Mouse (Mus musculus): ENCODE results near the gene Cables2. TPM values are rescaled to one million over a fixed set of nuclear protein-coding genes. Genes with fewer than 3 reads are reported as not detected.

Gene Cables2
- total RNA-seq, 2 experiments from 2014 or later: 9.7 to 11.5 TPM

GRCm38 (mm10) chr2:180233101-180233904 lies 40.0 kb downstream of the Cables2 start:
- DNase-seq: no peak
- intact Hi-C loops (cut with DNase I): no loop called here

- no peak for DNase-seq
- intact Hi-C loops (cut with DNase I): no loop called here
Measured at GRCm38 (mm10) chr2:180230482-180230881, 42.8 kb downstream of the Cables2 start.

GRCm38 (mm10) chr2:180229129-180229528 lies 44.2 kb downstream of the Cables2 start:
- intact Hi-C loops (cut with DNase I): no loop called here
- no peak for DNase-seq

GRCm38 (mm10) chr2:180228592-180228991 lies 44.7 kb downstream of the Cables2 start:
- peak in 1 of 2 experiments; percentile 60 for DNase-seq
- intact Hi-C loops (cut with DNase I): no loop called here

- no peak for DNase-seq
- intact Hi-C loops (cut with DNase I): no loop called here
Measured at GRCm38 (mm10) chr2:180228060-180228458, 45.2 kb downstream of the Cables2 start.

- intact Hi-C loops (cut with DNase I): no loop called here
- peak; percentile 48 to 51 for DNase-seq
Measured at GRCm38 (mm10) chr2:180227262-180228059, 45.8 kb downstream of the Cables2 start.

GRCm38 (mm10) chr2:180225762-180226378 lies 47.4 kb downstream of the Cables2 start, which contains the start of gene Lama5:
Lama5 (minus strand) TSS chr2:180225859.
- intact Hi-C loops (cut with DNase I): no loop called here
- DNase-seq: peak; percentile 51 to 56

- no peak for DNase-seq
Measured at GRCm38 (mm10) chr2:180225044-180225761, 48.1 kb downstream of the Cables2 start.

GRCm38 (mm10) chr2:180224647-180225043 lies 48.7 kb downstream of the Cables2 start:
- intact Hi-C loops (cut with DNase I): no loop called here
- no peak for DNase-seq

More at GRCm38 (mm10) chr2:180225044-180225761, 48.1 kb downstream of the Cables2 start:
- intact Hi-C loops (cut with DNase I): no loop called here

GRCm38 (mm10) chr2:180222250-180222649 lies 51.0 kb downstream of the Cables2 start:
- no peak for DNase-seq
- intact Hi-C loops (cut with DNase I): no loop called here

- DNase-seq: no peak
- intact Hi-C loops (cut with DNase I): no loop called here
Measured at GRCm38 (mm10) chr2:180221051-180221450, 52.2 kb downstream of the Cables2 start.

- peak in 1 of 2 experiments; percentile 0 for DNase-seq
- intact Hi-C loops (cut with DNase I): no loop called here
Measured at GRCm38 (mm10) chr2:180220165-180220564, 53.1 kb downstream of the Cables2 start.

- intact Hi-C loops (cut with DNase I): no loop called here
- no peak for DNase-seq
Measured at GRCm38 (mm10) chr2:180219145-180219943, 54.0 kb downstream of the Cables2 start.

- no peak for DNase-seq
- intact Hi-C loops (cut with DNase I): no loop called here
Measured at GRCm38 (mm10) chr2:180218677-180219076, 54.6 kb downstream of the Cables2 start.

GRCm38 (mm10) chr2:180218241-180218640 lies 55.1 kb downstream of the Cables2 start:
- intact Hi-C loops (cut with DNase I): no loop called here

GRCm38 (mm10) chr2:180217587-180217986 lies 55.7 kb downstream of the Cables2 start:
- DNase-seq: peak; percentile 87 to 89
- intact Hi-C loops (cut with DNase I): no loop called here

More at GRCm38 (mm10) chr2:180218241-180218640, 55.1 kb downstream of the Cables2 start:
- DNase-seq: no peak

- no peak for DNase-seq
- intact Hi-C loops (cut with DNase I): no loop called here
Measured at GRCm38 (mm10) chr2:180216921-180217320, 56.4 kb downstream of the Cables2 start.

- peak in 1 of 2 experiments; percentile 35 for DNase-seq
- intact Hi-C loops (cut with DNase I): no loop called here
Measured at GRCm38 (mm10) chr2:180215951-180216350, 57.3 kb downstream of the Cables2 start.

- intact Hi-C loops (cut with DNase I): no loop called here
- DNase-seq: no peak
Measured at GRCm38 (mm10) chr2:180215011-180215461, 58.3 kb downstream of the Cables2 start.

All from gastrocnemius, postnatal 36 days (tissue).